Mouse (Mus musculus): ENCODE measurements around the gene Foxg1.

GRCm38 (mm10) chr12:49382565-49383520 lies at the start of gene Foxg1:
- no peak for TF ChIP-seq POU5F1 (IDR thresholded peaks at IDR 0.05; ENCODE audit: borderline replicate concordance, low read length)
- no peak for TF ChIP-seq CTCF (conservative IDR thresholded peaks at IDR 0.05; ENCODE audit: low read length)
- no peak for TF ChIP-seq NANOG (IDR thresholded peaks at IDR 0.05; ENCODE audit: borderline replicate concordance, low read length)

Measured in E14TG2a.4 (cell line).